Mouse (Mus musculus): ENCODE measurements at regions not wholly inside any gene's neighbourhood (a gene's known extent, or its start where the extent isn't known, plus 50 kb on each side); places are given as distances from the start of the nearest gene placed in this dataset.
A peak's percentile ranks its signal among the peaks of the same experiment; 100 is the strongest.

- ATAC-seq (ENCODE audit: low FRiP score, low read depth) = no peak
- WGBS = 90% methylated on average over 10 of the region's 10 CpGs
These were observed 558.6 kb downstream of the Vrk1 start for GRCm38 (mm10) chr12:106568541-106569085.

GRCm38 (mm10) chr12:106572956-106573355 is 562.9 kb downstream of the Vrk1 start:
- H3K4me1 ChIP-seq (replicated peaks) = no peaks in the 10 kb centered on the region
- no peak overlapping the region for H3K9ac ChIP-seq
- ATAC-seq (ENCODE audit: low FRiP score, low read depth) = no peak
- H3K27me3 ChIP-seq = no peaks in the 10 kb centered on the region
- no peak overlapping the region for H3K27ac ChIP-seq (replicated peaks)
- WGBS = 88% methylated on average over 5 of the region's 5 CpGs
- no peaks in the 10 kb centered on the region for H3K9me3 ChIP-seq
- no peak overlapping the region for H3K4me3 ChIP-seq
- no peaks in the 10 kb centered on the region for H3K36me3 ChIP-seq
- H3K4me2 ChIP-seq = no peak overlapping the region

More at GRCm38 (mm10) chr12:106568541-106569085, 558.6 kb downstream of the Vrk1 start:
- Histone ChIP-seq H3K4me1 (replicated peaks) (0 out of 2 replicates have a peak, but pooled peaks cover 6% of the 10 kb centered on the region), H3K27me3 (no peaks in the 10 kb centered on the region), H3K4me2 (no peak overlapping the region), H3K27ac (replicated peaks) (no peak overlapping the region), H3K9me3 (no peaks in the 10 kb centered on the region), H3K9ac (no peak overlapping the region), H3K4me3 (no peak overlapping the region), H3K36me3 (no peaks in the 10 kb centered on the region)

GRCm38 (mm10) chr12:106582760-106583159 is 572.7 kb downstream of the Vrk1 start:
- Histone ChIP-seq H3K27me3 (no peaks in the 10 kb centered on the region), H3K9me3 (no peaks in the 10 kb centered on the region), H3K4me2 (no peak overlapping the region), H3K36me3 (no peaks in the 10 kb centered on the region), H3K27ac (replicated peaks) (no peak overlapping the region), H3K4me1 (replicated peaks) (no peaks in the 10 kb centered on the region), H3K4me3 (no peak overlapping the region), H3K9ac (no peak overlapping the region)
- ATAC-seq (ENCODE audit: low FRiP score, low read depth) = no peak
- 70% methylated on average over 9 of the region's 9 CpGs for WGBS

DNA sequence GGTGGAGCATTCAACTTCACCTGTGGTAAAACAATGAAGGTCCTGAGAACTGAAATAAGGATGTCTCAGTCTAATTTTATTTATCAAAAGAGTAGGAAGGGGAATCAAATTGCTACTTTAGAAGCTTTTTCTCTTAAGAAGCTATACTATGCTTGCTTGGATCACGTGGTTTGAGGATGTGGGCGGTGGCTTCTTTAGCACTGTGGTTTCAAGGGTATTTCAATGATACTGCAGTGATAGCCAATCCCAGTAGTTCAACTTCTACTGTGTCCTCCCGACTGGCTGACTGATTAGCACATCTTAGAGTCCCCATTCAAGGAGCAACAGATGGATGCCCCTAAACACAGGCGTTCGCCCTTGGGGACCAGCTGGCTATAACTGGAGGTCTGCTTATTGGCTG is 575.6 kb downstream of the Vrk1 start:
- Histone ChIP-seq H3K4me3 (no peak overlapping the region), H3K27ac (replicated peaks) (no peak overlapping the region), H3K27me3 (no peaks in the 10 kb centered on the region), H3K36me3 (no peaks in the 10 kb centered on the region), H3K9me3 (no peaks in the 10 kb centered on the region), H3K9ac (no peak overlapping the region), H3K4me2 (no peak overlapping the region), H3K4me1 (replicated peaks) (no peaks in the 10 kb centered on the region)
- 85% methylated on average over 5 of the region's 5 CpGs for WGBS
- no peak for ATAC-seq (ENCODE audit: low FRiP score, low read depth)

- Histone ChIP-seq H3K9ac (no peak overlapping the region), H3K36me3 (no peaks in the 10 kb centered on the region), H3K4me3 (no peak overlapping the region), H3K27me3 (no peaks in the 10 kb centered on the region), H3K4me1 (replicated peaks) (peaks cover 6% of the 10 kb centered on the region; the same call in 1 of the 2 replicates), H3K27ac (replicated peaks) (no peak overlapping the region), H3K4me2 (no peak overlapping the region), H3K9me3 (no peaks in the 10 kb centered on the region)
- no peak for ATAC-seq (ENCODE audit: low FRiP score, low read depth)
- WGBS = 86% methylated on average over 9 of the region's 9 CpGs
These were observed 582.7 kb downstream of the Vrk1 start for GRCm38 (mm10) chr12:106592686-106593085.

DNA sequence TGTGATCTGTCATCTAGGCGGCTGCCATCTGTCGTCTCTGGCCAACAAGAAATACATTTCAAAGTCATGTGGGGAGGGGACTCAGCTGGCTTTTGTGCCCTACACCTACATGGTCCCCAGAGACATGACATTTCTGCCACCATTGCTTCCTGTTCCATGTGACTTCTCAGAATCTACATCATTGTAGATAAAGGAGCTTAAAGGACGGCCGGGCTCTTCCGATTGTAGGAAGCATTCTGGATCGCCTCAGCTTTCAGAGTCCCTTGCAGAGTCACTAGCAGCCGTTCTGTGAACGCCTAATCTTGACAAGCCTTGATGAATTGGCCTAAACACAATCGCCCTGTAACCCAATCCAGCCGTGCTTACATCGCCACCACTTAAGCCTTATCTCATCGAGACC is 587.6 kb downstream of the Vrk1 start:
- Histone ChIP-seq H3K9ac (no peak overlapping the region), H3K27ac (replicated peaks) (no peak overlapping the region), H3K4me2 (no peak overlapping the region), H3K27me3 (no peaks in the 10 kb centered on the region), H3K9me3 (no peaks in the 10 kb centered on the region), H3K36me3 (no peaks in the 10 kb centered on the region), H3K4me1 (replicated peaks) (peaks cover 6% of the 10 kb centered on the region; the same call in 1 of the 2 replicates), H3K4me3 (no peak overlapping the region)
- 36% methylated on average over 12 of the region's 12 CpGs for WGBS
- ATAC-seq (ENCODE audit: low FRiP score, low read depth) = no peak

GRCm38 (mm10) chr12:106607240-106607639 is 597.2 kb downstream of the Vrk1 start:
- Histone ChIP-seq H3K9ac (no peak overlapping the region), H3K27me3 (no peaks in the 10 kb centered on the region), H3K9me3 (no peaks in the 10 kb centered on the region), H3K27ac (replicated peaks) (peak overlapping the region; percentile 27; the same call in 1 of the 2 replicates), H3K4me2 (no peak overlapping the region), H3K4me3 (no peak overlapping the region), H3K36me3 (no peaks in the 10 kb centered on the region), H3K4me1 (replicated peaks) (peaks cover 9% of the 10 kb centered on the region)
- no peak for ATAC-seq (ENCODE audit: low FRiP score, low read depth)

- 33% methylated on average over 10 of the region's 11 CpGs for WGBS
- no peaks in the 10 kb centered on the region for H3K9me3 ChIP-seq
- H3K4me3 ChIP-seq = no peak overlapping the region
- no peak overlapping the region for H3K4me2 ChIP-seq
- H3K27me3 ChIP-seq = no peaks in the 10 kb centered on the region
- no peaks in the 10 kb centered on the region for H3K36me3 ChIP-seq
- H3K4me1 ChIP-seq (replicated peaks) = peaks cover 9% of the 10 kb centered on the region
- no peak overlapping the region for H3K9ac ChIP-seq
- peak overlapping the region; percentile 27; the same call in 1 of the 2 replicates for H3K27ac ChIP-seq (replicated peaks)
- ATAC-seq (ENCODE audit: low FRiP score, low read depth) = peak; percentile 54; the same call in 1 of the 2 replicates
These were observed 597.8 kb downstream of the Vrk1 start for GRCm38 (mm10) chr12:106607655-106608337.

GRCm38 (mm10) chr12:106618684-106619083 is 608.7 kb downstream of the Vrk1 start:
- no peak overlapping the region for H3K27ac ChIP-seq (replicated peaks)
- H3K4me3 ChIP-seq = no peak overlapping the region
- no peaks in the 10 kb centered on the region for H3K36me3 ChIP-seq
- no peak overlapping the region for H3K9ac ChIP-seq
- H3K4me2 ChIP-seq = no peak overlapping the region
- no peak for ATAC-seq (ENCODE audit: low FRiP score, low read depth)
- WGBS = 88% methylated on average over 6 of the region's 6 CpGs
- no peaks in the 10 kb centered on the region for H3K9me3 ChIP-seq
- H3K4me1 ChIP-seq (replicated peaks) = no peaks in the 10 kb centered on the region
- H3K27me3 ChIP-seq = no peaks in the 10 kb centered on the region

- no peak overlapping the region for H3K4me3 ChIP-seq
- no peaks in the 10 kb centered on the region for H3K36me3 ChIP-seq
- peak overlapping the region; percentile 26 for H3K4me2 ChIP-seq
- no peaks in the 10 kb centered on the region for H3K27me3 ChIP-seq
- no peaks in the 10 kb centered on the region for H3K4me1 ChIP-seq (replicated peaks)
- H3K27ac ChIP-seq (replicated peaks) = 0 out of 2 replicates have a peak overlapping the region, but pooled peaks have one; percentile 2
- H3K9me3 ChIP-seq = no peaks in the 10 kb centered on the region
- ATAC-seq (ENCODE audit: low FRiP score, low read depth) = no peak
- 21% methylated on average over 15 of the region's 15 CpGs for WGBS
- H3K9ac ChIP-seq = no peak overlapping the region
These were observed 616.8 kb downstream of the Vrk1 start for GRCm38 (mm10) chr12:106626786-106627185.

DNA sequence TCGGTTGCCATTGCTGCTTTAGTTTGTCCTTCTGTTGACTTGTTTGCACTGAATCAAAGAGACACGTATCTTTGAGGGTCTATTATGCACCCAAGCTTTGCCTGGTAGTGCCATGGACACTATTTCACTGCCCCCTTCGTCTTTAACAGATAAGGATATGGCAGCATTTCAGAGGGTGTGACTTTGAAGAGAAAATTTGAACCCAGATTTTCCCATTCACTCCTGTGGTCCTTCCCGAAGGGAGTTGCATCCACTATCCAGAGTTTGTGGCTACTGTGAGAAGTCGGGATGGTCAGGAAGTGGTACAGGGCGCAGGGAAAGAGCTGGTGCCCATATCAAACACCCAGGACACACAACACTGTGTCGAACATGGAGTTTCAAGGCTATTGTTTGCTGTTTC is 622.5 kb downstream of the Vrk1 start:
- 90% methylated on average over 7 of the region's 7 CpGs for WGBS
- H3K4me2 ChIP-seq = no peak overlapping the region
- no peak overlapping the region for H3K4me3 ChIP-seq
- no peaks in the 10 kb centered on the region for H3K9me3 ChIP-seq
- H3K36me3 ChIP-seq = no peaks in the 10 kb centered on the region
- no peaks in the 10 kb centered on the region for H3K27me3 ChIP-seq
- H3K27ac ChIP-seq (replicated peaks) = no peak overlapping the region
- H3K9ac ChIP-seq = no peak overlapping the region
- H3K4me1 ChIP-seq (replicated peaks) = no peaks in the 10 kb centered on the region
- ATAC-seq (ENCODE audit: low FRiP score, low read depth) = no peak

GRCm38 (mm10) chr12:106633096-106633495 is 623.1 kb downstream of the Vrk1 start:
- Histone ChIP-seq H3K36me3 (no peaks in the 10 kb centered on the region), H3K9me3 (no peaks in the 10 kb centered on the region), H3K27me3 (no peaks in the 10 kb centered on the region), H3K4me2 (no peak overlapping the region), H3K27ac (replicated peaks) (no peak overlapping the region), H3K4me1 (replicated peaks) (no peaks in the 10 kb centered on the region), H3K9ac (no peak overlapping the region), H3K4me3 (no peak overlapping the region)
- WGBS = 22% methylated on average over 8 of the region's 8 CpGs
- ATAC-seq (ENCODE audit: low FRiP score, low read depth) = no peak
